Mouse (Mus musculus): Measurements from ENCODE around the gene 4930402F06Rik.

The 4930402F06Rik gene

GRCm38 (mm10) chr2:35349184-35349583 is 47.8 kb downstream of the 4930402F06Rik start:
- DNase-seq (ENCODE audit: extremely low read depth, insufficient read length, low spot score) = peak; percentile 38

- DNase-seq (ENCODE audit: extremely low read depth, insufficient read length, low spot score) = no peak
Observed at GRCm38 (mm10) chr2:35345984-35346383, 51.0 kb downstream of the 4930402F06Rik start.

GRCm38 (mm10) chr2:35342605-35343004 is 54.4 kb downstream of the 4930402F06Rik start:
- peak; percentile 50 for DNase-seq (ENCODE audit: extremely low read depth, insufficient read length, low spot score)

- no peak for DNase-seq (ENCODE audit: extremely low read depth, insufficient read length, low spot score)
Observed at GRCm38 (mm10) chr2:35338707-35339106, 58.3 kb downstream of the 4930402F06Rik start.

GRCm38 (mm10) chr2:35338036-35338435 is 58.9 kb downstream of the 4930402F06Rik start:
- peak; percentile 18 for DNase-seq (ENCODE audit: extremely low read depth, insufficient read length, low spot score)

GRCm38 (mm10) chr2:35337419-35337818 is 59.6 kb downstream of the 4930402F06Rik start:
- DNase-seq (ENCODE audit: extremely low read depth, insufficient read length, low spot score) = no peak

GRCm38 (mm10) chr2:35336388-35337280 is 60.3 kb downstream of the 4930402F06Rik start, which contains the start of gene Stom:
Gene Stom, minus strand, starts transcription at chr2:35336976.
- peak; percentile 99 for DNase-seq (ENCODE audit: extremely low read depth, insufficient read length, low spot score)

GRCm38 (mm10) chr2:35335620-35336019 is 61.4 kb downstream of the 4930402F06Rik start:
- no peak for DNase-seq (ENCODE audit: extremely low read depth, insufficient read length, low spot score)

- DNase-seq (ENCODE audit: extremely low read depth, insufficient read length, low spot score) = no peak
Observed at GRCm38 (mm10) chr2:35333670-35334069, 63.3 kb downstream of the 4930402F06Rik start.

GRCm38 (mm10) chr2:35331205-35331604 is 65.8 kb downstream of the 4930402F06Rik start:
- no peak for DNase-seq (ENCODE audit: extremely low read depth, insufficient read length, low spot score)

- no peak for DNase-seq (ENCODE audit: extremely low read depth, insufficient read length, low spot score)
Observed at GRCm38 (mm10) chr2:35329061-35329460, 67.9 kb downstream of the 4930402F06Rik start.

GRCm38 (mm10) chr2:35328064-35328792 is 68.7 kb downstream of the 4930402F06Rik start:
- no peak for DNase-seq (ENCODE audit: extremely low read depth, insufficient read length, low spot score)

- no peak for DNase-seq (ENCODE audit: extremely low read depth, insufficient read length, low spot score)
Observed at GRCm38 (mm10) chr2:35327583-35327982, 69.4 kb downstream of the 4930402F06Rik start.

GRCm38 (mm10) chr2:35326931-35327330 is 70.0 kb downstream of the 4930402F06Rik start:
- DNase-seq (ENCODE audit: extremely low read depth, insufficient read length, low spot score) = no peak

- DNase-seq (ENCODE audit: extremely low read depth, insufficient read length, low spot score) = no peak
Observed at GRCm38 (mm10) chr2:35325930-35326329, 71.0 kb downstream of the 4930402F06Rik start.
